Mouse (Mus musculus): ENCODE data around the gene Zfp704. TPM values are rescaled to one million over a fixed set of nuclear protein-coding genes. Genes with fewer than 3 reads are reported as not detected.
"Not testable (repeated sequence)": the region's sequence is repeated elsewhere in the genome, so short reads cannot be mapped to it uniquely, and the experiment has no call there.

Zfp704 gene
- polyA plus RNA-seq, 1 experiment from 2014 or later = 10.6 TPM

DNA sequence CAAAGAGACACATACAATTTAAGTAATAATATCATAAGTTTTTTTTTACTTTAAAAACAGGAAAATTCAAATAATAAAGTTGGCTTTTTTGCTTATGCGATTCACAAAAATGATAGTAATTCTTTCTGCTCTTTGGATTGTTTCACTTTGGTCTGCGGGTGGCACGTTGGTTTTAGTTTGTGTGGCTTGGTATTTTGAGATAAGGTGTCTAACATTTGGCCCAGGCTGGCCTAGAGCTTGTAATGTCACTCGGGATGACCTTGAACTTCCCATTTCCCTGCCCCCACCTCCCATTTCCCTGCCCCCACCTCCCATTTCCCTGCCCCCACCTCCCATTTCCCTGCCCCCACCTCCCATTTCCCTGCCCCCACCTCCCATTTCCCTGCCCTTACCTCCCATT is 39.1 kb downstream of the Zfp704 start:
- Histone ChIP-seq H3K4me3 (no peak overlapping the region), H3K27ac (no peak overlapping the region), H3K9me3 (replicated peaks) (no peaks in the 10 kb centered on the region), H3K36me3 (ENCODE audit: poor library complexity, severe bottlenecking) (no peaks in the 10 kb centered on the region), H3K4me1 (peaks cover 39% of the 10 kb centered on the region), H3K9ac (no peak overlapping the region), H3K27me3 (no peaks in the 10 kb centered on the region), H3K4me2 (no peak overlapping the region)
- no peak for ATAC-seq
- WGBS = 93% methylated on average over 4 of the region's 4 CpGs

DNA sequence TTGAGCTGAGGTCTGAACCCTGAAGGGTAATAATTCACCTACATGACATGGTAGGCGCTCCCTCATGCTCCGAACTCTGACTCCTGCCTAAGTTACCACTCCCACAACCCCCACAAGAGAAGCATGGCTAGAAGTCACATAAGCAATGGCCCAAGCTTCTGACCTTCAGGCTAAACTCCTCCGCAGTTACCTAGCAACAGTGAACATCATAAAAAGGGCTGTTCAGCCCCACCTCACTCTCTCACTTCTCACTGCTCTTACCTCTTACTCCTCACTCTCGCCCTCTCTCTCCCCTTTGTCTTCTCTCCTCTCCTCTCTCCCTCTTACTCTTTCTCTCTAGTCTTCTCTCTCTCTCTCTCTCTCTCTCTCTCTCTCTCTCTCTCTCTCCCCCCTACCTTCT is 40.2 kb downstream of the Zfp704 start:
- H3K9ac ChIP-seq; H3K4me2 ChIP-seq; ATAC-seq; H3K4me3 ChIP-seq; H3K27ac ChIP-seq; H3K36me3 ChIP-seq (ENCODE audit: poor library complexity, severe bottlenecking); H3K27me3 ChIP-seq; H3K9me3 ChIP-seq (replicated peaks): not testable (repeated sequence)
- WGBS = 94% methylated on average over 4 of the region's 4 CpGs
- peaks cover 36% of the 10 kb centered on the region for H3K4me1 ChIP-seq

DNA sequence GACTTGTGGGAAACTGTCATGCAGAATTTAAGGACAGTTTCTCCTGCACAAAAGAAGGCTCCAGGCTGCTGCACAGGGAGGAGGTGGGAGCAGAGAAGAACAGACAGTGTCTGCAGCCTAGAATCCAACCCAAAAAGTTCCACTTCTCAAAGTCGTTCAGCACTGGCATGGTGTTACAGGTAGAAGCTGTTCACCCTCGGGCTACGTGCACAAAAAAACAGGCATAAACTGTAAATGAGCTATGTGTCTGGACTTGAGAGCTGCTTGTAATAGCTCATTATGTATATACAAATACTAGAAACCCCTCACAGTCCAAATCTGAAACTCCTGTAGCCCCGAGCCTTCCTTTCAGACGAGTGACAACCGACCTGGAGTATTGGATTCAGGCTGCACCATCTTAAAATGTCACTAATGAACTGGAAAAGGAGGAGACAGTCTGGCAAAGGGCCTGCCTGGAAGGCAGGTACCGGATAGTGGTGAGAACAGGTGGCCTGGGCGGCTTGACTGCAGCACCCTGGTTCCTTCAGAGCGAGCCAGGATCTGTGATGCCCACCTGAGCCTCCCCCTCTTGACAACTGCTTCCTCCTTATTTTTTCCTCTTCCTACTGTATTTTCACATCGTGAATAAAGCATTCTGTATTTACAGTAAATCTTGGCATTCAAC is 41.2 kb downstream of the Zfp704 start:
- Histone ChIP-seq H3K36me3 (ENCODE audit: poor library complexity, severe bottlenecking) (peaks cover 6% of the 10 kb centered on the region), H3K9me3 (replicated peaks) (no peaks in the 10 kb centered on the region), H3K4me2 (no peak overlapping the region), H3K27ac (no peak overlapping the region), H3K4me3 (no peak overlapping the region), H3K4me1 (peaks cover 30% of the 10 kb centered on the region), H3K27me3 (no peaks in the 10 kb centered on the region), H3K9ac (no peak overlapping the region)
- WGBS = 60% methylated on average over 10 of the region's 10 CpGs
- ATAC-seq = no peak

DNA sequence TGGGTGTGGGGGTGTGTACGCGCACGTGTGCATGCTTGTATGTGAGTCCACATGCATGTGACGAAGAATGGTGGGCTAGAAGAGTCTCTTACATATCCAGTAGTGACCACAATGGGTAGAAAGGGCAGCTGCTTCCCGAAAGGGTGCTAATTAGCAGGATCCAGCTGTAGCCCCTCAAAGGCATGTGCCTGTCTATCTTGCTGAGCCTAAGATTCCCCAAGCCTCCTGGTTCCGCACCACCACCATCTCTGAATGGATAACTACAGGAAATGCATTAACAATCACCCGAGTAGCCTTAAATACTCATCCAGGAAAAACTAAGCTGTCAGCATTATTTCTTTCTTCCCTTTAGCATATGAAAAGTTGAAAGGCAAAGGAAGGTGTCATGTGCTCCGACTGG is 41.9 kb downstream of the Zfp704 start:
- Histone ChIP-seq H3K4me1 (peaks cover 35% of the 10 kb centered on the region), H3K4me3 (no peak overlapping the region), H3K36me3 (ENCODE audit: poor library complexity, severe bottlenecking) (peaks cover 6% of the 10 kb centered on the region), H3K27me3 (no peaks in the 10 kb centered on the region), H3K27ac (no peak overlapping the region), H3K9me3 (replicated peaks) (no peaks in the 10 kb centered on the region), H3K4me2 (no peak overlapping the region), H3K9ac (no peak overlapping the region)
- ATAC-seq = no peak
- 43% methylated on average over 8 of the region's 8 CpGs for WGBS

DNA sequence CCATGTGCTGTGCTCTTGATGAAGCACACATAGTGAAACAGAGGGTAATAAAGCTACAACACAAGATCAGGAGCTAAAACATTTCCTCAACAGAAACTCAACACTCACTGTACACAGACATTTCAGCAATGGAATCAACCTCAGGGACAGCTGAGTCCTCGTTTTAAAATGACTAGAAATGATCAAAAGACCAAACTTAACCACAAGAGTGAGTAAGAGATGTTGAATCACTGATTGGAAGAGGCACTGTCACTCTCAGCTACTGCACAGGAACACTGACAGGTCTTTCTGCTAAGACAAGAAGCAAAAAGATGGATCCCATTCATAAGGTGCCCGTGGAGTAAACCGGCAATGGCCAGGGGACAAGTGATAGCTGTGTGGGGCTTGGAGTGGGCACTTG is 43.1 kb downstream of the Zfp704 start:
- Histone ChIP-seq H3K27me3 (no peaks in the 10 kb centered on the region), H3K4me3 (no peak overlapping the region), H3K36me3 (ENCODE audit: poor library complexity, severe bottlenecking) (peaks cover 6% of the 10 kb centered on the region), H3K9me3 (replicated peaks) (no peaks in the 10 kb centered on the region), H3K27ac (no peak overlapping the region), H3K4me1 (peaks cover 38% of the 10 kb centered on the region), H3K4me2 (no peak overlapping the region), H3K9ac (no peak overlapping the region)
- WGBS = 90% methylated on average over 3 of the region's 3 CpGs
- ATAC-seq = no peak

DNA sequence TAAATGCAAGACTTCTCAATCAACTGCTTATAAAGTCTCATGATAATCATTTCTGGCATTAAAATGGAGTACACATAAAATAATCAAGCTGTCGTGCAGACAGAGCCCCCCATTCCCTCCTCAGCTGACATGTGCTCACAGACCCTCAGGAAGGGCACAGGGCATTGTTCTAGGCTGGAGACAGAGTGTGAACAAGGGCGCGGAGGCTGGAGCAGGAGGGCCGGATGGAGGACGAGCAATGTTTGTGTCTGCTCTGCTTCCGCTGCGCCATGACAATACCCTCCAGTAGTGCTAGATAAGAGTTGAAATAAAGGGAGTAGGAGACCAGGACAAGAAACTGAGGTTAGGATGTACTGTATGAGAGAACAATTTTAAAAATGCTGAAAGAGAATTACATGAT is 46.3 kb downstream of the Zfp704 start:
- Histone ChIP-seq H3K4me3 (no peak overlapping the region), H3K9ac (no peak overlapping the region), H3K4me1 (peaks cover 28% of the 10 kb centered on the region), H3K27ac (no peak overlapping the region), H3K36me3 (ENCODE audit: poor library complexity, severe bottlenecking) (peaks cover 6% of the 10 kb centered on the region), H3K4me2 (no peak overlapping the region), H3K27me3 (no peaks in the 10 kb centered on the region), H3K9me3 (replicated peaks) (no peaks in the 10 kb centered on the region)
- WGBS = 70% methylated on average over 7 of the region's 7 CpGs
- peak; percentile 48; the same call in 1 of the 2 replicates for ATAC-seq

DNA sequence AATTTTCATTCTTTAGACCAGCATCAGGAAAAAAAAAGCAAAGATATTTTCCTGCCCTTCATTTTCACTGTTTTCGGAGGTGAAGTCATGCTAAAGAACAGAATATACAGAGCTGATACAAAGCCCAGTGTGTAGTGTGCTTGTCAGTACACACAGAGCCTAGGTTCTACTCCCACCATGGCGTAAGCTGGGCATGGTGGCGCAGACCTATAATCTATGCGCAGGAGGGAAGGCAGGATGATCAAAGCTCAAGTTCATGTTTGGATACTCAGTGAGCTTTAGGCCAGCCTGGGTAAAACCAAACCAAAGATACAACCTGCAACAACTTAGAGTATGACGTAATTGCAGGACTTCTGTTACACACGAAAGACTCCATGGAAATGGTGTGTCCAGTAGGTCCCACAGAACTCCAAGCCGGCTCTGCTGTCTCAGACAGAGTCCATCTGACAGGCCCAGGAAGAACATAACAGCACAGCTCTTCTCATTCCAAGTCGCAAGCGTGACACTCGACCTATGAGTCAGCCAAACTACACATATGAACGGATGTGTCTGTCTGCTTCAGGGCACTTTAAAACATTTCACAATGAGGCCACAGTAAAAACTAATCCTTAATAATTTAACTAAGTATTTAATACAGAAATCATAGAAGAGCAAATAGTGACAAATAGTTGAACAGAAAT is 47.1 kb downstream of the Zfp704 start:
- peaks cover 6% of the 10 kb centered on the region for H3K36me3 ChIP-seq (ENCODE audit: poor library complexity, severe bottlenecking)
- H3K9me3 ChIP-seq (replicated peaks) = no peaks in the 10 kb centered on the region
- no peaks in the 10 kb centered on the region for H3K27me3 ChIP-seq
- H3K27ac ChIP-seq = no peak overlapping the region
- no peak overlapping the region for H3K4me3 ChIP-seq
- no peak overlapping the region for H3K9ac ChIP-seq
- peaks cover 28% of the 10 kb centered on the region for H3K4me1 ChIP-seq
- ATAC-seq = no peak
- 83% methylated on average over 11 of the region's 11 CpGs for WGBS
- no peak overlapping the region for H3K4me2 ChIP-seq

DNA sequence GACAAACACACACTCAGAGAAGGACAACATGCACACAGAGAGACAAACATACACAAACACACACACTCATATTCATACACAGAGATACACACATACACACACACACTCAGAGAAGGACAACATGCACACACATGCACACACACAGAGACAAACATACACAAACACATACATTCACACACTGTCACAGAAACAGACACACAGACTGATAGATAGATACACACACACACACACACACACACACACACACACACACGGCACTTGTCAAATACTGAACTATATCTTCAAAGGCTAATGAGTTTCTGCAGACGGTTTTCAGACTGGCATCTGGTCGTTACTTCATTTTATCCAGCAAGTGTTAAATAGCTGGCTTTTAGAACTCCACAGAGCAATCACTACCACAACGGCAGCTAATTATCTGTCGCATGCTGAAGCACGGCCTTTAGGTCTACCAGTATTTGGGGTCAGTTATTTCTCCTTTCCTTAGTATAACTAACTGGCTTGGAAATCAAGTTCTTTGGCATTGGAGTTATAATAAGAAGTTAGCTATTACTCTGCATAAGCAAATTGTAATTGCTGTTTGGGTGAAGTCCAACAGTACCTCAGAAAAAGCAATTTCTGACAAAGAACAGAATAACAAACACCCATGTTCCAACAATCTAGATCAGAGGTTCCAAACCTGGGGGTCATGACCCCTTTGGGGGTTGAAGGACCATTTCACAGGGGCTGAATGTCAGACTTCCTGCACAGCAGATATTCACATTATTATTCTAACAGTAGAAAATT is 51.9 kb downstream of the Zfp704 start:
- no peak overlapping the region for H3K4me2 ChIP-seq

DNA sequence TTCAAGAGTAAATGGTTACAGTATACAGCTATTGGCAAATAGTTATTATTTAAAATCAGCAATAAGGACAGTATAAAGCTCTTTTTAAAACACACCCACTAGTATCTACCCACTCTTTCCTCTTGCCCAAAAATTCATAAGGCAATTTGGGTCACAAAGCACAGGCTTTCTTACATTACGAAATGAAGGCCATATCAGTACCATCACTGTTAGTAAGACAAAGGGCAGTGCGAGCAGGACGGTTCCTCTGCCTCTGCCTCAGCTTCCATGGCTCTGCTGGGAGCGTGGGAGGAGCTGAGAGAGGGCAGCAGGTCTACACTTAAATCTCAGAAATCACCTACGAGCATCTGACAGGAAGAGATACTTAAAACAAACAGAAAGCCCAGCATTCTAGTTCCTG is 53.7 kb downstream of the Zfp704 start:
- no peaks in the 10 kb centered on the region for H3K27me3 ChIP-seq
- no peak overlapping the region; the same call in 1 of the 2 replicates for H3K27ac ChIP-seq
- no peak overlapping the region for H3K4me2 ChIP-seq
- no peak overlapping the region for H3K4me3 ChIP-seq
- no peak for ATAC-seq
- 66% methylated on average over 5 of the region's 5 CpGs for WGBS
- H3K9ac ChIP-seq = no peak overlapping the region
- peaks cover 18% of the 10 kb centered on the region for H3K4me1 ChIP-seq
- no peaks in the 10 kb centered on the region for H3K36me3 ChIP-seq (ENCODE audit: poor library complexity, severe bottlenecking)
- no peaks in the 10 kb centered on the region for H3K9me3 ChIP-seq (replicated peaks)

More for the DNA sequence above, 51.9 kb downstream of the Zfp704 start:
- ATAC-seq = peak; percentile 54
- 28% methylated on average over 6 of the region's 6 CpGs for WGBS
- Histone ChIP-seq H3K27me3 (no peaks in the 10 kb centered on the region), H3K9ac (no peak overlapping the region), H3K36me3 (ENCODE audit: poor library complexity, severe bottlenecking) (no peaks in the 10 kb centered on the region), H3K4me1 (peaks cover 26% of the 10 kb centered on the region), H3K9me3 (replicated peaks) (no peaks in the 10 kb centered on the region), H3K4me3 (no peak overlapping the region), H3K27ac (0 out of 2 replicates have a peak overlapping the region, but pooled peaks have one; percentile 19)

DNA sequence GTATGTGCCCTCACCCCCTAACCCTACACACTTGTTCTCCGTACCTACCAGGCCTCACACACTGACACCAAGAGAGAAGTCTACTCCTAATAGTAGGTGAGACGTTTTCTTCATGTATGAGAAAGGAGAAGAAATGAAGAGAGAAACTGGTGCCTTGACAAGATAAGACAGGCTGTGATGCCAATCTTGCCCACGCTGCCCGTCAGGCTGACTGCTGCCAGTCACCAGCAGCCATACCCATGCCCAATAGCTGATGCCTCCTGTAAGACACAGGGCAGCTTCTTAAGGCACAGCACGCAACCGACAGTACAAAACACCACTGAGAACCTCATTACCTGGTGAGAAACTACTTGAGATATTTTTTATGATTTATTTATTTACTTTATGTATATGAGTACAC is 55.0 kb downstream of the Zfp704 start:
- Histone ChIP-seq H3K4me2 (no peak overlapping the region), H3K9ac (no peak overlapping the region), H3K27me3 (no peaks in the 10 kb centered on the region), H3K4me3 (no peak overlapping the region), H3K36me3 (ENCODE audit: poor library complexity, severe bottlenecking) (no peaks in the 10 kb centered on the region), H3K27ac (no peak overlapping the region), H3K4me1 (peaks cover 18% of the 10 kb centered on the region), H3K9me3 (replicated peaks) (no peaks in the 10 kb centered on the region)
- WGBS = 95% methylated on average over 6 of the region's 6 CpGs
- no peak for ATAC-seq

DNA sequence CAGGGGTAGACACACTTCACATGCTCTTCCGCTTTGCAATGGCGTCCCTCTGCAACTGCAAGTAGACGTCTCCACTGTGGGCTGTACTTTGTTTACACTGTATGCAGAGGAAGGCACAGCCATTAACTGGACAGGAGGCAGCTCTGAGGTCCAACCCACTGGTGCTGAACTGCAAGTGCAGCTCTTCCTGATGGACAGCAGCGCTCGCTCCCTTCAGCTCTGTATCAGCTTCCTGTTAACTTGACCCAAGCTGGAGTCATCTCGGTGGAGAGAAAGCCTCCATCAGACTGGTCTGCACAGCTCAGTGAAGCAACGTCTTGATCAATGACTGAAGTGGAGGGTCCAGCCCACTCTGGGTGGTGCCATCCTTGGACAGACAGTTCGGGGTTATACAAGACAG is 57.6 kb downstream of the Zfp704 start:
- H3K4me3 ChIP-seq = no peak overlapping the region
- WGBS = 80% methylated on average over 8 of the region's 8 CpGs
- H3K9ac ChIP-seq = no peak overlapping the region
- ATAC-seq = no peak
- H3K36me3 ChIP-seq (ENCODE audit: poor library complexity, severe bottlenecking) = no peaks in the 10 kb centered on the region
- H3K27ac ChIP-seq = no peak overlapping the region
- peaks cover 16% of the 10 kb centered on the region for H3K4me1 ChIP-seq
- H3K4me2 ChIP-seq = no peak overlapping the region
- H3K9me3 ChIP-seq (replicated peaks) = no peaks in the 10 kb centered on the region
- no peaks in the 10 kb centered on the region for H3K27me3 ChIP-seq

DNA sequence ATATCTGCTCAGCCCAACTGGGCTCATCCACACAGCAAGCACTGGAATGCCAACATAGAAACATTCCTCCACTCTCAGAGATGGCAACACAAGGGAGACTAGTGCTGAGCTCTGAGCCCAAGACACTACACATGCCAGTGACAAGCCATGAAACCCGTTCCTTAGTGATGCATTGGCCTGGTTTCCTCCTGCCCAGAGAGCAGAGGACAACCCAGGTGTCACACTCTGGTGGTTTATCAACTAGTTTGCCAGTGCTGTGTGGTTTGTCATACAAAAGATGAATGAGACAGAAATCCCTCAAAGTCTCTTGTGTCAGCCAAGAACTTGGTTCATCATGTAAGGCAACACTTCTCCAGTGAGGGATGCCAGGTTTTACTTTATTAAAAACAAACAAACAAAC is 59.0 kb downstream of the Zfp704 start:
- WGBS = 93% methylated on average over 1 of the region's 1 CpGs
- Histone ChIP-seq H3K4me2 (no peak overlapping the region), H3K9me3 (replicated peaks) (no peaks in the 10 kb centered on the region), H3K27me3 (no peaks in the 10 kb centered on the region), H3K36me3 (ENCODE audit: poor library complexity, severe bottlenecking) (no peaks in the 10 kb centered on the region), H3K4me3 (no peak overlapping the region), H3K9ac (no peak overlapping the region), H3K27ac (no peak overlapping the region), H3K4me1 (peaks cover 19% of the 10 kb centered on the region)
- ATAC-seq = no peak
